ENCODE assay signal across 25 mouse cellular contexts in the genomic region with DNA sequence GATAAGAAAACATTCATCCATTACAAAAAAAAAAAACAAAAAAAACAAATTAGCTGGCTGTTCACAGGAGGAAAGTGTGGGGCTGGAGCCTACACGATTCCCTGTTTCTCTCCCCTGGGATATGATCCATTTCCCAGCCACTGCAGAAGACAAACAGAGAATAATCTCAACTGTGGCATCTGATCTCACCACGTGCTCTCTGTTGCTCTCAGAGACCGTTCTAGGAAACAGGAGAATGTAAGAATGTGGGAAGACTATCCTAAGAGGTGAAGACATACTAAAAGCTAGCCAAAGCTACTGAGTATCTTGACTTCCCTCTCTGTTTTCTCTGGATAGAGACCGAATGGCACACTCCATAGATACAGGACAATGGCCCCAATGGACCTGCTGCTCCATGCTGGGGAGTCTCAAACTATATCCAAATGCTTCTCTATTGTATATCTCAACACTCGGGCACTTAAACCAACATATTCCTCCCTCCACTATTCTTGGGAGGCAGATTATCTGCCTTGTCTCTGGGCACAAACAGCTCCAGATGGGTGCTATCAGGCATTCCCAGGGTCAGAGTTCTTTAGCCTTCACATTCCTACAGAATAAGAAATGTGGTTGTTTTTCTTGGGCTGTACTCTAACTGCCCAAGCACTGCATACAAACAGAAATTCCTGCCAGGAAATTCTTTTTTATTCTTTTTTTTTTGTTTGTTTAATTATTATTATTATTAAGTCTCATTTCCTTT. TPM values are rescaled to one million over a fixed set of nuclear protein-coding genes. Genes with fewer than 3 reads are reported as not detected.
DNase-seq lines count a peak whose midpoint lies in the region; ATAC-seq and TF ChIP-seq lines count a peak whose summit lies in the region.
"Had no signal": no experiment of that assay in that cellular context is flagged by ENCODE, and none has a peak within 500 bp of the region (broad histone marks: within the 10 kb centered on the region; RNA-seq: fewer than 3 reads in every experiment).

No protein-coding gene starts in this region.

- H3K9ac ChIP-seq in heart, adult 2 months (ENCODE audit: low read depth, low read length) = no peak overlapping the region
- H3K9ac ChIP-seq in lung, postnatal 0 days (replicated peaks; ENCODE audit: low read depth) = no peak overlapping the region
- H3K9ac ChIP-seq: embryonic facial prominence, embryonic 12.5 days; forebrain, embryonic 12.5 days; neural tube, embryonic 15.5 days had no signal

- TF ChIP-seq CTCF in heart, adult 2 months (IDR thresholded peaks at IDR 0.05) = no peak
- TF ChIP-seq CTCF in lung, postnatal 0 days (IDR thresholded peaks at IDR 0.05) = no peak
- TF ChIP-seq CTCF in kidney, adult 2 months (conservative IDR thresholded peaks at IDR 0.05; ENCODE audit: insufficient read depth, insufficient read length, low read depth, low read length) = no peak

- no peak for TF ChIP-seq EP300 in heart, adult 2 months (IDR thresholded peaks at IDR 0.05; ENCODE audit: insufficient read depth, low read depth, low read length)
- no peak; the same call in 1 of the 2 replicates for TF ChIP-seq EP300 in lung, postnatal 0 days (IDR thresholded peaks at IDR 0.05)

- no peak for TF ChIP-seq POLR2A in heart, adult 2 months (IDR thresholded peaks at IDR 0.05; ENCODE audit: insufficient read depth, low read depth, low read length)
- TF ChIP-seq POLR2A in kidney, adult 2 months (IDR thresholded peaks at IDR 0.05; ENCODE audit: low read depth, low read length) = no peak

- no peaks in the 10 kb centered on the region; the same call in 1 of the 2 replicates for H3K36me3 ChIP-seq in heart, adult 2 months (ENCODE audit: control insufficient read depth, insufficient read depth, low read length)
- no peaks in the 10 kb centered on the region for H3K36me3 ChIP-seq in lung, postnatal 0 days (ENCODE audit: insufficient read depth, low read length)
- H3K36me3 ChIP-seq in kidney, adult 2 months (ENCODE audit: control insufficient read depth, insufficient read depth, low read length) = no peaks in the 10 kb centered on the region
- H3K36me3 ChIP-seq: embryonic facial prominence, embryonic 12.5 days; neural tube, embryonic 15.5 days had no signal

- DNase-seq in heart, adult 11 months = peak; percentile 90
- no peak for DNase-seq in heart, adult 2 months
- peak; percentile 52 for DNase-seq in lung, postnatal 0 days (ENCODE audit: low spot score)
- no peak for DNase-seq in lung, postnatal 25 days (ENCODE audit: low spot score)
- peak; percentile 62 for DNase-seq in kidney, adult 2 months
- peak; percentile 70 for DNase-seq in kidney, postnatal 10 days
- no peak for DNase-seq in embryo, embryonic 10 days (ENCODE audit: low spot score)
- DNase-seq: adrenal gland, adult 2 months; cerebellum, adult 11-12 months; cerebellum, postnatal 10 days; gastrocnemius, postnatal 36 days; layer of hippocampus, postnatal 36 days; lung, adult 2 months; right cerebral cortex, postnatal 14 days; spleen, adult 18-20 months; thymus, postnatal 25 days had no signal

- intact Hi-C loops in heart, adult 2 months (cut with DNase I) = no loop called here

- H3K79me2 ChIP-seq in heart, adult 2 months (replicated peaks; ENCODE audit: control insufficient read depth, insufficient read depth, low read length) = no peaks in the 10 kb centered on the region

- no peak overlapping the region for H3K4me3 ChIP-seq in heart, adult 2 months
- no peak overlapping the region for H3K4me3 ChIP-seq in lung, postnatal 0 days (ENCODE audit: low read depth, low read length)
- no peak overlapping the region for H3K4me3 ChIP-seq in kidney, adult 2 months (ENCODE audit: insufficient read depth, low read depth, low read length)
- H3K4me3 ChIP-seq: embryonic facial prominence, embryonic 12.5 days; erythroblast, embryonic 14.5 days; forebrain, embryonic 12.5 days; layer of hippocampus, adult 2 months; midbrain, embryonic 10.5 days; neural tube, embryonic 15.5 days had no signal

- WGBS in heart, adult 2 months = 36% methylated on average over 5 of the region's 5 CpGs
- WGBS in lung, postnatal 0 days = 48% methylated on average over 5 of the region's 5 CpGs
- WGBS in kidney, adult 2 months = 47% methylated on average over 5 of the region's 5 CpGs

- H3K27ac ChIP-seq in heart, adult 2 months = no peak overlapping the region
- peak overlapping the region; percentile 75 for H3K27ac ChIP-seq in lung, postnatal 0 days (ENCODE audit: low read length)
- peak overlapping the region; percentile 11 for H3K27ac ChIP-seq in kidney, adult 2 months (ENCODE audit: insufficient read depth, low read depth, low read length)
- H3K27ac ChIP-seq: embryonic facial prominence, embryonic 12.5 days; forebrain, embryonic 12.5 days; layer of hippocampus, adult 2 months; midbrain, embryonic 10.5 days; neural tube, embryonic 15.5 days had no signal

- H3K27me3 ChIP-seq in heart, adult 2 months (ENCODE audit: control insufficient read depth, insufficient read depth, low read length) = no peaks in the 10 kb centered on the region
- no peaks in the 10 kb centered on the region for H3K27me3 ChIP-seq in lung, postnatal 0 days (replicated peaks; ENCODE audit: insufficient read depth, low read length)
- no peaks in the 10 kb centered on the region for H3K27me3 ChIP-seq in kidney, adult 2 months (replicated peaks; ENCODE audit: control insufficient read depth, insufficient read depth, low read length)
- H3K27me3 ChIP-seq: embryonic facial prominence, embryonic 12.5 days; forebrain, embryonic 12.5 days; neural tube, embryonic 15.5 days had no signal

- peak; percentile 55 for ATAC-seq in lung, postnatal 0 days
- no peak for ATAC-seq in activated CD4-positive, CD25-positive, alpha-beta regulatory T cell, adult 4 months

- H3K4me2 ChIP-seq in lung, postnatal 0 days (replicated peaks; ENCODE audit: low read depth, low read length) = no peak overlapping the region
- H3K4me2 ChIP-seq: embryonic facial prominence, embryonic 12.5 days; forebrain, embryonic 12.5 days; heart, embryonic 11.5 days; liver, embryonic 11.5 days; neural tube, embryonic 15.5 days had no signal

- no peaks in the 10 kb centered on the region for H3K9me3 ChIP-seq in lung, postnatal 0 days (ENCODE audit: low read length)
- H3K9me3 ChIP-seq: embryonic facial prominence, embryonic 12.5 days; forebrain, embryonic 12.5 days; midbrain, embryonic 10.5 days; neural tube, embryonic 15.5 days had no signal

- peaks cover 3% of the 10 kb centered on the region; the same call in 1 of the 2 replicates for H3K4me1 ChIP-seq in heart, adult 2 months (ENCODE audit: control insufficient read depth, insufficient read depth, low read length)
- peaks cover 27% of the 10 kb centered on the region for H3K4me1 ChIP-seq in lung, postnatal 0 days (ENCODE audit: insufficient read depth, low read depth, low read length)
- peaks cover 24% of the 10 kb centered on the region for H3K4me1 ChIP-seq in kidney, adult 2 months (ENCODE audit: control insufficient read depth, insufficient read depth, low read length)

RNA-seq across cellular contexts. Expression of a gene that starts 50.5 kb away (rescaled TPM):
- 1 to 10 TPM; 3.7 to 4.3 TPM for total RNA-seq in heart, adult 2 months (2021)
- polyA plus RNA-seq in heart, adult 2 months (2012; rRNA removed) = 1.1 and 1.5 TPM in 2 replicates
- polyA plus RNA-seq in lung, postnatal 0 days (2015; fragmentation: Nextera tagmentation; extraction: Ambion mirVana) = 56.0 and 63.0 TPM in 2 replicates
- 7.2 and 8.9 TPM in 2 replicates for polyA plus RNA-seq in kidney, adult 2 months (2012; rRNA removed)
- polyA plus RNA-seq in activated CD4-positive, CD25-positive, alpha-beta regulatory T cell, adult 4 months (2017; shearing (Covaris generic)) = 1 to 10 TPM in 1 of 2 experiments, under 1 TPM in 1; 0.99 to 1.5 TPM
- polyA plus RNA-seq: erythroblast, embryonic 14.5 days had no signal

Comparison
In these comparisons a context has a peak if more than half of its experiments do, and no peak if none do; other contexts are left out.
1. DNase-seq: peak in heart, adult 11 months (single experiment), lung, postnatal 0 days (single experiment), kidney, adult 2 months (single experiment) and kidney, postnatal 10 days (single experiment); none in heart, adult 2 months (0 of 2), lung, postnatal 25 days (single experiment) and embryo, embryonic 10 days (single experiment).